Comparison of ENCODE assay signal across 13 mouse cellular contexts in the genomic region with DNA sequence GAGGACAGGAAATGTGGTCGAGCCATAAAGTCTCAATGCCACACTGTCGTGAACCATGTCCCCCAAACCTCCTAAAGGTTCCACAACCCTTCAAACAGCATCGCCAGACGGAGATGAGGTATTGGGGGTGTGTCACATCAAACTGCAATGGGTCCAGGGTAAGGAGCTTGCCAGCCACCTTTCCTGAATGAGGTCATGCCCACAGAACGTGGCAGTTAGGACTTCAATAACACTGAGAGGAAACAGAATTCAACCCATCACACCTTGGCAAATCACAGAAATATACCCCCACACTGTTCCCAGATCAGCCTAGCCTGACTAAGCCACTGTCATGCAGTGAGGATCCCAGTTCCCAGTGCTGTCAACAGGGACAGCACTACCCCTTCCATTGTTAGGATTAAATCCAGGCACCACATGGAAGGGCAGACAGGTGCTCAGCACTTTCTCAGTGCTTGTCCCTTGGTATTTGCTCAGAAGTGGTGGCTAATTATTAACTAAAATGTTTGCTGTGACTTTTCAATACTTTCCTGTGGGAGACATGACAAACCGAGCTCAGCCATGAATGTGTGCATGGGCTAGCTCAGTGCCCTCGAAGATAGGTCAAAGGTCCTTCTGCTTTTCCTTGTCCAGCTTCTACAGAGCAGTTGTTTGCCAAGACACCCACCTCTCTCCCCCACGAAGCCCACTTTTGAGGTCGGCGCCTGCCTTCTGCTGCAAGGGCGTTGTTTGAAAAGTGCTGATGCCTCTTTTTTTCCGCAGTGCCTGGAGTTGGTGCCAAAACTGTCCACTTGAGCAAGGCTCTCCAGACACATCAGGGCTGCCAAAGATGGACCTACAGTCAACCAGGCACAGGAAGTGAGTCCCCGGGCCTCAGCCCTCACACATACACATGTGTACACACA.
DNase-seq lines count a peak whose midpoint lies in the region; ATAC-seq and TF ChIP-seq lines count a peak whose summit lies in the region.
"Had no signal": no experiment of that assay in that cellular context is flagged by ENCODE, and none has a peak within 500 bp of the region (broad histone marks: within the 10 kb centered on the region; RNA-seq: fewer than 3 reads in every experiment).

No protein-coding gene starts in this region.

- H3K4me3 ChIP-seq in embryonic facial prominence, embryonic 10.5 days: no peak overlapping the region
- H3K4me3 ChIP-seq in intestine, embryonic 16.5 days (ENCODE audit: low read length): no peak overlapping the region
- no peak overlapping the region for H3K4me3 ChIP-seq in cerebellum, adult 2 months (replicated peaks; ENCODE audit: insufficient read depth, low read depth, low read length)
- H3K4me3 ChIP-seq: heart, embryonic 13.5 days; left cerebral cortex, adult 2 months had no signal

- peak; percentile 90 for ATAC-seq in intestine, embryonic 16.5 days
- ATAC-seq: Patski had no signal

- TF ChIP-seq POLR2A in cerebellum, adult 2 months (IDR thresholded peaks at IDR 0.05; ENCODE audit: borderline replicate concordance, insufficient read depth, low read length): no peak

- 87% methylated on average over 13 of the region's 13 CpGs for WGBS in embryonic facial prominence, embryonic 10.5 days
- 55% methylated on average over 13 of the region's 13 CpGs for WGBS in intestine, embryonic 16.5 days
- 78% methylated on average over 13 of the region's 13 CpGs for WGBS in cerebellum, adult 2 months

- TF ChIP-seq CTCF in cerebellum, adult 2 months (IDR thresholded peaks at IDR 0.05; ENCODE audit: borderline replicate concordance, insufficient read depth, low read depth, low read length): no peak

- H3K36me3 ChIP-seq in embryonic facial prominence, embryonic 10.5 days (replicated peaks): no peaks in the 10 kb centered on the region
- H3K36me3 ChIP-seq in intestine, embryonic 16.5 days (ENCODE audit: control insufficient read depth, insufficient read depth, low read length): no peaks in the 10 kb centered on the region
- H3K36me3 ChIP-seq: heart, embryonic 13.5 days had no signal

- 0 out of 2 replicates have a peak overlapping the region, but pooled peaks have one; percentile 1 for H3K27ac ChIP-seq in embryonic facial prominence, embryonic 10.5 days (replicated peaks)
- 0 out of 2 replicates have a peak overlapping the region, but pooled peaks have one; percentile 19 for H3K27ac ChIP-seq in intestine, embryonic 16.5 days (ENCODE audit: low read length)
- no peak overlapping the region for H3K27ac ChIP-seq in cerebellum, adult 2 months (ENCODE audit: insufficient read depth, low read length)
- H3K27ac ChIP-seq: heart, embryonic 13.5 days; hindbrain, embryonic 14.5 days; left cerebral cortex, adult 2 months had no signal

- H3K9me3 ChIP-seq in embryonic facial prominence, embryonic 10.5 days: no peaks in the 10 kb centered on the region
- no peaks in the 10 kb centered on the region for H3K9me3 ChIP-seq in intestine, embryonic 16.5 days (ENCODE audit: control insufficient read depth, low read length)
- H3K9me3 ChIP-seq: heart, embryonic 13.5 days had no signal

- peaks cover 25% of the 10 kb centered on the region for H3K4me1 ChIP-seq in embryonic facial prominence, embryonic 10.5 days
- peaks cover 25% of the 10 kb centered on the region for H3K4me1 ChIP-seq in intestine, embryonic 16.5 days (ENCODE audit: control insufficient read depth, insufficient read depth, low read length)
- H3K4me1 ChIP-seq in cerebellum, adult 2 months (ENCODE audit: control insufficient read depth, insufficient read depth, low read length): no peaks in the 10 kb centered on the region; the same call in 1 of the 2 replicates

- H3K27me3 ChIP-seq in embryonic facial prominence, embryonic 10.5 days (replicated peaks; ENCODE audit: low read depth, poor library complexity, severe bottlenecking): no peaks in the 10 kb centered on the region
- no peaks in the 10 kb centered on the region for H3K27me3 ChIP-seq in intestine, embryonic 16.5 days (replicated peaks; ENCODE audit: control insufficient read depth, insufficient read depth, low read length)
- H3K27me3 ChIP-seq in cerebellum, adult 2 months (ENCODE audit: control insufficient read depth, insufficient read depth, low read length): no peaks in the 10 kb centered on the region
- H3K27me3 ChIP-seq: heart, embryonic 13.5 days; Patski had no signal

- DNase-seq in embryonic facial prominence, embryonic 10.5 days (ENCODE audit: low spot score): no peak
- peak; percentile 66 to 72 for DNase-seq in kidney, postnatal 25 days
- DNase-seq in lung, postnatal 10 days: peak; percentile 63
- DNase-seq in adrenal gland, adult 18-20 months (ENCODE audit: low spot score in 2 of 2): no peak
- no peak for DNase-seq in spleen, postnatal 4 days (ENCODE audit: low spot score in 2 of 2)
- DNase-seq in cerebellum, adult 2 months: no peak
- DNase-seq in cerebellum, adult 8-10 months: no peak
- DNase-seq: adrenal gland, adult 8-10 months had no signal

- H3K9ac ChIP-seq in intestine, embryonic 16.5 days (ENCODE audit: low read depth, low read length): no peak overlapping the region
- H3K9ac ChIP-seq: heart, embryonic 13.5 days; hindbrain, embryonic 14.5 days had no signal

- H3K4me2 ChIP-seq in intestine, embryonic 16.5 days (ENCODE audit: low read depth, low read length): no peak overlapping the region
- H3K4me2 ChIP-seq: heart, embryonic 13.5 days; hindbrain, embryonic 14.5 days had no signal

Comparison
In these comparisons a context has a peak if more than half of its experiments do, and no peak if none do; other contexts are left out.
1. DNase-seq: peak in kidney, postnatal 25 days (2 of 2) and lung, postnatal 10 days (single experiment); none in embryonic facial prominence, embryonic 10.5 days (single experiment), adrenal gland, adult 18-20 months (0 of 2), spleen, postnatal 4 days (0 of 2), cerebellum, adult 2 months (0 of 2) and cerebellum, adult 8-10 months (single experiment).